Mouse (Mus musculus) brain, adult 2 months (tissue): ENCODE measurements around the gene Prl2c3.
"Not testable (repeated sequence)": the region's sequence is repeated elsewhere in the genome, so short reads cannot be mapped to it uniquely, and the experiment has no call there.

ENCODE experiments used
- DNase-seq: peaks from one replicate; pipeline ENCODE4 v3.0.0; 2011; ENCODE audit warnings: low read depth, low spot score

Gene Prl2c3

DNA sequence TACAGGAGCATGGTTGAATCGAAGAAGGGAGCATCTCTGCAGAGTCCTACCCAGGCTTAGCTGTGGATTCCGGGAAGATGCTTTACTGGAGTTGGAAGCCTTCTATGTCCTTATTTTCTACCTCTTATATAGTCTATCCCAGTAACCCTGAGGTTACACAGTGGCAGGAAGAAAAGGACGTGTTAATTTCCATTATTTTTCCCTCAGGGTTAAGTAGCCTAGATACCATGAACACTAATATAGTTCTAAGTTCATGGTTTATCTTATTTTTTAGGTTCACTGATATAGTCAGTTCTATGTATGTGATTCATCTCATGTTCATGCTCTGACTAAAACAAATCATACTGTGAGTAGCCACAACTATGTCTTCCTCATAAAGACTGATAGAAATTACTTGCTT is at the start of gene Prl2c3:
TSS of gene Prl2c3 (minus strand) at position 101 of the 400 bp plus-strand sequence.
- not testable (repeated sequence) for DNase-seq

DNA sequence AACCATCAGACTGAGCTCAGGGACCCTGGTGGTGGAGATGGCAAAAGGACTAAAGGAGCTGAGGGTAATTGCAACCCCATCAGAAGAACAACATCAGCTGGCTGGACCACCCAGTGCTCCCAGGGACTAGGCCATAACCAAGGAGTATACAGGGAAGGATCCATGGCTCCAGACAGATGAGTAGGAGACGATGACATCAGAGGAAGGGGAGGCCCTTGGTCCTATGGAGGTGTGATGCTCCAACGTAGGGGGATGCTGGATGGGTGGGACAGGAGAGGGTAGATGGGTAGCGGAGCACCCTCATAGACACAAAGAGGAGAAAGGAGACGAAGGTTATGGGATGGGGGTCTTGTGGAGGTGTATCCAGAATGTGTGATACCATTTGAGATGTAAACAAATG is 48.4 kb upstream of the Prl2c3 start:
- not testable (repeated sequence) for DNase-seq

DNA sequence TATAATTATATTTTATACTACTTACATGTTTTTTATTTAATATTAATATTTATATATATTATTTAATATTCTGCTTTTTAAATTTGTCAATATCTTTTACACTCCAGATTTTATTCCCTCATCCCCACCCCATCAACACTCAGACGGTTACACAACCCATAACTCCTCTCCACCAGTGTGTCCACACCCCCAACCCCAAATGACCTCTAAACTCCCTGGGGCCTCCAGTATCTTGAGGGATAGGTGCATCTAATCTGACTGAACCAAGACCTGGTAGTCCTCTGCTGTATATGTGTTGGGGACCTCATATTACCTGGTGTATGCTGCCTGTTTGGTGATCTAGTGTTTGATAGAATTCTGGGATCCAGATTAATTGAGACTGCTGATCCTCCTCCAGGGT is 44.8 kb upstream of the Prl2c3 start:
- not testable (repeated sequence) for DNase-seq

DNA sequence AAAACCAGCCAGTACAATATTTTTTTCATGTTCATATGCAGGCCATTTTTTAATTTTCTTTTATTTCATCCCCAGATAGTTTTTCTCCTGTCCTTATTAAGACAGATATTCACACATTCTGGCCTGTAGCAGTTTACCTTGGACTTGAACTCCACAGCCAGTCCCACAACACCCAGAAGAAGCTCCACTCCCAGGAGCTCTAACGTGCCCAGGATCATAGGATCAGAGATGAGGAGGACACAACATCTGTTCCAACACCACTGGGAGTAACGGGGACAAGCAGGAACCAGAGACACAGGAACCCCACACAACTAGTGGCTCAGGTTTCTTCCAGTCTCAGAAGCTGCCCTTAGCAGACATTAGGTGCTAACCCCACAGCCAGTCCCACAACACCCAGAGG is 37.7 kb upstream of the Prl2c3 start:
- DNase-seq = not testable (repeated sequence)

DNA sequence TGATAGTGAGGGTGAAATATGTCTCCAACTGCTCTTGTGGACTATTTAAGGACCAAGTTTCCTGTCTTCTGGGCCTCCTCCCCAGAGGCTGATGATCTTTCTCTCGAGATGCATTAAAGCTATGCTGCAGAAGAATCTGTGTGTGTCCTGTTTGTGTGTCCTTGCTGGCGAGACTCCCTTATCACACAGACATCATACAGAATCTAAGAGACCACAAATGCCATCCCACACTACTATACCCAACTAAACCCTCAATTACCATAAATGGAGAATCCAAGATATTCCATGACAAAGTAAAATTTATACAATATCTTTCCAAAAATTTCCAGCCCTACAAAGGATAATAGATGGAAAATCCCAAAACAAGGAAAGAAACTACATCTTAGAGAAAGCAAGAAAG is 31.9 kb upstream of the Prl2c3 start:
- no peak for DNase-seq

DNA sequence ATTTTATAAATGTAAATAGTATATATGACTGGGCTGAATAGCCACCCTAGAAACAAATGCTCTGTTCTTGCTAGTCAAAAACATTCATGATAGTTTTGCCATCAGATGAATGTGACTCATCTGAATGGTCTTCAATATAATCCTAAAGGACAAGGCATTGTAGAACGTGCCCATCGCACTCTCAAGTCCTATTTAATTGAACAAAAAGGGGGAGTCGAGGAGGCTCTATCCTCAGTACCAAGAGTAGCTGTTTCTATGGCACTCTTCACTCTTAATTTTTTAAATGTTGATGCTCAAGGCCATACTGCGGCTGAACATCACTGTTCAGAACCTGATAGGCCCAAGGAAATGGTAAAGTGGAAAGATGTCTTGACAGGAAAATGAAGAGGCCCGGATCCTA is 29.2 kb upstream of the Prl2c3 start:
- DNase-seq = no peak

DNA sequence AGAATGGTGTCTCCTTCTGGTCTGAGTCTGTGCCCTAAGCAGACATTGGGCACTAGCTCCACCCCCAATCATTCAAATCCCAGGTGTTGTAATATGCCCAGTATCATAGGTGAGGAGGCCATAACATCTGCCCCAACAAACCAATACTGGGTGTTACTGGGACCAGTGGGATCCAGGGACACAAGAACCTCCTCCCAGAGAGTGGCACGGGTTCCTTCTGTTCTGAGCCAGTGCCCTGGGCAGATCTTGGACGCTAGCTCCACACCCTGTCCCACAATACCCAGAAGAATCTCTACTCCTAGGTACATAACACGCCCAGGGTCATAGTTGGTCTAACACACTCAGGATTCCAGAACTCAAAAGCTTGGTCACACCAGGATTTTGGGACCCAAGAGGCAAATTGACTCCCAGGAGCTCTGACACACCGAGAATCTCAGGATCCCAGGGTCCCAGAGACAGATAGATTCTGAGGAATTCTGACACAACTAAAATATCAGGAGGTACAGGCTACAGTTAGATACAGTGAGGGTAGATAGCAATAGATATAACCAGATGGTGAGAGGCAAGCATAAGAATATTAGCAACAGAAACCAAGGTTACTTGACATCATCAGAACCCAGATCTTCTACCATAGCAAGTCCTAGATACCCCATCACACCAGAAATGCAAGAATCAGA is 24.8 kb upstream of the Prl2c3 start:
- not testable (repeated sequence) for DNase-seq

DNA sequence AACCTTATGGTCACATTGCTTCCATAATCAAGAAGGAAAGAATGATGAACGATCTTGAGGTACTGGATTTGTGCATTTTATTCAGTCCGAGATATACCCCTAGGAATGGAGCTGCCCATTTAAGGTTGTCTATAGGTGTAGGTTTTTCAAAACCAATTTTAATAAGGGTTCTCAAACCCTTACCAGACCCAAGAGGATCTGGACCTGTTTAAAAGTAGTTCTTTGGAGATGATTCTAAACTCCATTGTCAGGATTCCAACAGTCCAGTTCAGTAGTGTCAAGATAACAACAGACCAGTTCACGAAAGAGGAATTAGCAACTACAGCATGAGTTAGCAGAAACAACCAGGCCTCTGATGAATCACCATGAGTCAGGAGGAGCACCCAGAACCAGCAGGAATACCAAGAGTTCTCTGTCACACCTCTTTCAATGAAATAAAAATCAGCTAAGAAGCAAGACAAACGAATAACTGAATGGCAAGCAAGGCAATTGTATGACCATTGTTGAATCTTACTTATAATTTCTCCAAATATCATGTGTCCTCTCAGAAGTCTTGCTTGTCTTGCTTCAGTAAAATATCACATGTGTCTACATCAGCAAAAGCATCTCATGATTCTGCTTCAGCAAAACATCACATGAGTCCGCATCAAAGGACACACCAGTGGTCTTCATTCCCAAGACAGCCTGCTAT is 14.0 kb upstream of the Prl2c3 start:
- DNase-seq = not testable (repeated sequence)

DNA sequence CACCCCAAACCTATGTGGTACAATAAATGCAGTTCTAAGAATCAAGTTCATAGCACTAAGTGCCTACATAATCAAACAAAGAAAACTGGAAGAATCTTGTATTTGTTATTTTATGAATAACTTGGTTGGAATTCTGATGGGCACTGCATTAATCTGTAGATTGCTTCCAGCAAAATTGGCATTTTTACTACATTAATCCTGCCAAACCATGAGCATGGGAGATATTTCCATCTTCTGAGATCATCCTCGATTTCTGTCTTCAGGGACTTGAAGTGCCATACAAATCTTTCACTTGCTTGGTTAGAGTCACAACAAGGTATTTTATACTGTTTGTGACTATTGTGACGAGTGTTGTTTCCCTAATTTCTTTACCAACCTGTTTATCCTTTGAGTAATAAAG is 9.7 kb upstream of the Prl2c3 start:
- DNase-seq = no peak

DNA sequence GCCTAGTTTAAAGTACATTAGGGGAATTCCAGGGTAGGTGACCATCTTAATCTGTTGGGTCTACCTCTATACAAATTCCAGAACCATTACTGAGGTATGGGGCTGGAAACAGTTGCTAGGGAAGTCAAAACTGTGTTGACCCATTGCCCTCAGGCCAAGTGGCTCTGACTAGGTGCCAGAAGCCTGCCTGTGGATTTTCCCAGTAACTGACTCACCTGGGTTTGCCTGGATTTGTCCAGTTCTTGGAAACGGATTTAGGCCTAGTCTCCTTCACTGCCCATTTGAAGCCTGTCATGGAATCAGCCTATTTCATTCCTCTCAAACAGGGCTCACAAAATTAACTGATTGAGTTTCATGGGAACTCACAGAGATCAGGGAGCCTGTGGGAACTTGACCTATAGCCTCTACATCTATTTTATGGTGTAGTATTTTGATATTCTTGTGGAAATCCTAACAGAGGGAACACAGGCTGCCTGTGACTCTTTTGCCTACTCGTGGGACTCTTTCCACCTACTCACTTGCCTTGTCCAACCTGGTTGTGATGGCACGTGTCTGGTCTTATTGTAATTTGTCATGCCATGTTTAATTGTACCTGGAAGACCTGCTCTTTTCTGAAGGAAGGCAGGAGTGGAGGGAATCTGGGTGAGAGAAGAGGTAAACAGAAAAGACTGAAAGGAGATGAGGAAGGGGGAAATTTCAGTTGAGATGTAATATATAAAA is 9.1 kb upstream of the Prl2c3 start:
- DNase-seq = not testable (repeated sequence)

DNA sequence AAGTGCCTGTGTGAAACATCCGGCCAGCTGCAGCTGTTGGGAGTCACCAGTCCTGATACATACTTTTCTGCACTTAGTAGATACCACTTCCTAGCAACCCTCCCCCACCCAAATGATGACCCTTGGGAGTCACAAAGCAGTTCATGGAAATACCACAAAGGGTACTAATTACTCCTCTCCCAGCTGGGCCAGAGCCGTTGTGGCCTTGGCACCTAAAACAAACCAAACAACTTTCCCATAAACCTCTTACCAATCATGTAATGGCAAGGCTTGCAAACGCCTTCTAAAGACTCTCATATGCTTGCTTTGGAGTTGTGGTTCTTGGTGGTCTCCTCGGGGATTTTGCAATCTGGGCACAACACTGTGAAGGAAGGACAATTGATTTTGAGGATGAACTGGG is 6.6 kb upstream of the Prl2c3 start:
- not testable (repeated sequence) for DNase-seq

DNA sequence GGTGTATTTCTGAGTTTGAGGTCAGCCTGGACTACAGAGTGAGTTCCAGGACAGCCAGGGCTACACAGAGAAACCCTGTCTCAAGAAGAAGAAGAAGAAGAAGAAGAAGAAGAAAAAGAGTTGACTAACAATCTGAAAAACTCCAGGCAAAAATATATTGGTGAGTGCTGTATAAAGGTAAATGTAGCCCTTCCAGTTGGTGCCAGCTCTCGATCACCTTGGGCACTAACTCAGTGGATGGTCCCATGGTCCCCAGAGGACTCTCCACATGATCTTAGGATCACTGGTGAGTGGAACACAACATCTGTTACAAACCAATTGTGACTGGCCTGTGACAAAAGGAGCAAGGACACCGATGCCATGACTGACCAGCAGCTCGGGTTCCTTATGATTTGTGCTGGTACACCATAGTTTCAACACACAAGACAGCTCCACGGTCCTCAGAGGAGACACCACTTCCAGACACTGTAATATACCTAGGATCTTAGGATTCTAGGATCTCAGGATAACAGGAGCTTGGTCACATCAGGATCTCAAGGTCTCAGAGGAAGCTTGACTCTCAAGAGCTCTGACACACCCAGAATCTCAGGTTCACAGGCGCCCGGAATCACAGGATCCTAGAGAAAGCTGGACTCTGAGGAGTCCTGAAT is 30.3 kb downstream of the Prl2c3 start:
- not testable (repeated sequence) for DNase-seq
